Mouse (Mus musculus): ENCODE data around the gene Msantd2. TPM values are rescaled to one million over a fixed set of nuclear protein-coding genes. Genes with fewer than 3 reads are reported as not detected.

Msantd2 gene
- polyA plus RNA-seq, 1 experiment from 2014 or later = 35.7 TPM

DNA sequence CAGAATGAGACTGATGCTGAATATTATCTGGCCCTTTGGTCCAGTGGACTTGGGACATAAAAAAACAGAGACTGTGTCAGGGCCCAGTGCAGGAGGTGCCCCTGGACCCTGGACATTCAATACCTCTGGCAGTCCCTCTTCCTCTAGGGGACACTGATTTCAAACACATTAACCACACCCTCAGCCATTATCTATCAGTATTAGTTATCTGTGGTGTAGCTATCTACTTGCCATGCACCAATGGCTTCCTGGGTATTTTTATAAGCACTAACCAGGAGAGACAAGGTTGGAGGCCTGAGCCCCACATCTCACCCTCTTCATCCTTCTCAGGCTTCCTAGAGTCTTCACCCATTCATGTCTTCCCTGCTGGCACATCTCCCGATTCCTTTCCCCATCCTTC is 61.3 kb downstream of the Msantd2 start:
- ATAC-seq (ENCODE audit: insufficient read depth) = no peak

DNA sequence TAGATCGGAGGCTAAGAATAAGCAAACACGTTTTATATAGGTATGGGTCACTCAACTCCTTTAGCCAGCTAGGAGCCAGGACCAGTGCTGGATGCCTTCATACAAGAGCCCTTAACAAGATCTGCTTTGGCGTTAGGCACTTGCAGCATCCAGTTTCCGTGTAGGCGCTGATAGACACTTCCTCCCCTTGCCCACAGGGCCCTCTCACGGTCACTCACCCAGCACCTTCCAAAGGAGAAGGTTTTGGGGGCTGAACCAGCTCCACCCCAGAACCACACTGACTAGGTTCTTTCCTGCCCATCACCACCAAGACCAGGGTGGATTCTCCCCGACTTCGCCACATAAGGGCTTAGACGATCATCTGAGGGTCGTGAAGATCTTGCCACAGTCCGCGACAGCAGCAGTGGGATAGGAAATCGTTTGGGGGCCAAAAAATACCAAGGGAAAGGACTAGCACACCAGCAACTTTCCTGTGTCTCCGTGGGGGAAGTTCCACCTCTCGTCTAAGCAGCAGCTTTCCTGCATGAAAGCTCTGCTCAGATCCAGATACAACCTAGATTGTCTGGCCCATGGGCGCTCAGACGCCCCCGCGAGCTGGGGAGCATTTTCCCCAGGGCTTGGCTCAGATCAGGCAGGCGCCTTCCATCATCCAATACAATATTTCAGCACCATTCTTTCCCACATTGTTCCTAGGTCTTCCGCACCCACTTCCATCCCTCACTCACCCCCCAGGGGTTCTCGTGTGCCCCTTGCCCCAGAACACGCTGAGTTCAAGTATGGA is 62.8 kb downstream of the Msantd2 start:
- DNase-seq (no peak), ATAC-seq (ENCODE audit: insufficient read depth) (no peak; the same call in 1 of the 2 replicates)
- H3K9me3 ChIP-seq (ENCODE audit: low read depth, low read length) = no peaks in the 10 kb centered on the region
- no peak overlapping the region for H3K27ac ChIP-seq (ENCODE audit: low read depth)
- peaks cover 19% of the 10 kb centered on the region for H3K27me3 ChIP-seq (ENCODE audit: insufficient read depth, low read length)
- peak overlapping the region; percentile 30 for H3K9ac ChIP-seq
- H3K36me3 ChIP-seq (ENCODE audit: insufficient read depth) = no peaks in the 10 kb centered on the region
- H3K4me3 ChIP-seq (ENCODE audit: low read depth, low read length) = peak overlapping the region; percentile 42
- H3K4me2 ChIP-seq = peak overlapping the region; percentile 78
- TF ChIP-seq CTCF (IDR thresholded peaks at IDR 0.05; ENCODE audit: low read depth) = no peak
- 1% methylated on average over 23 of the region's 23 CpGs for WGBS
- H3K4me1 ChIP-seq (ENCODE audit: insufficient read depth) = peaks cover 5% of the 10 kb centered on the region; the same call in 1 of the 2 replicates

More for the DNA sequence above, 61.3 kb downstream of the Msantd2 start:
- 50% methylated on average over 1 of the region's 1 CpGs for WGBS
- H3K9ac ChIP-seq = no peak overlapping the region
- no peak for DNase-seq
- no peaks in the 10 kb centered on the region for H3K9me3 ChIP-seq (ENCODE audit: low read depth, low read length)
- no peak overlapping the region for H3K4me3 ChIP-seq (ENCODE audit: low read depth, low read length)
- H3K4me2 ChIP-seq = no peak overlapping the region
- H3K27me3 ChIP-seq (ENCODE audit: insufficient read depth, low read length) = peaks cover 31% of the 10 kb centered on the region
- no peak overlapping the region for H3K27ac ChIP-seq (ENCODE audit: low read depth)
- no peaks in the 10 kb centered on the region for H3K36me3 ChIP-seq (ENCODE audit: insufficient read depth)
- TF ChIP-seq CTCF (IDR thresholded peaks at IDR 0.05; ENCODE audit: low read depth) = no peak
- H3K4me1 ChIP-seq (ENCODE audit: insufficient read depth) = peaks cover 5% of the 10 kb centered on the region; the same call in 1 of the 2 replicates

DNA sequence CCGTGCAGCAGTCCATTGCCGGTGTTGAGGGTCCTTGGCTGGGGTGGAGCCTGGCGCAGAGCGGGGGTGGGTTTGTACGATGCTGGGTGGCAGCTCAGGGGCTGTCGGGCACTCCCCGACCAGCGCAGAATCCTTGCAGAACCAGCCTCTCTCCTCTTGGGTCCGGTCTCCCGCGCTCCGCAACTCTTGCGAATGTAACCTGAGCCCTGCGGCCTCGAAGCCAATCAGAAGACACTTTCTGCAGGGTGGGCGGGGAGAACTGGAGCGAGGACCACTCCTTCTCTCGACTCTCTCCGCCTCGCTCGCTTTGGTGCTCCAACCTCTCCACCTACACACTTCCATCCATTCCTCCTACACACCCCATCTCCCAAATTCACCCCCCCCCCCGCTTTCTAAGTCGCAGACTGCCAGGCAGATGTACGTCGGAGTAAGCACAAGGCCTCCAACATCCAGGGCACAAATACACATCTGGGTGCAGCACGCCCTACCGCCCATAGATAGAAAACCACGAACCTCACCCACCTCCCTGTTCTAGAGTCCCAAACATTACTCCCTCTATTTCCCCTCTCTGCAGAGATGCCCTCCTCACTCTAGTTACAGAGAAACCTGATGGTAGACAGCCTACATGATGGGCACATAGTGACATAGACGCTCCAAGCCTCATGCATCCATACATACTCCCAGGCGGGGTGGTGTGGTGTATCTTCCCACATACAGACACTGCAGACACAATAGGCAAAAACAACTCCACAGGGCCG is 63.6 kb downstream of the Msantd2 start, which contains the start of gene Nrgn:
Nrgn (minus strand) TSS at position 369 of the 758 bp plus-strand sequence.
- ATAC-seq (ENCODE audit: insufficient read depth) (peak; percentile 98), DNase-seq (peak; percentile 95)
- peaks cover 5% of the 10 kb centered on the region; the same call in 1 of the 2 replicates for H3K4me1 ChIP-seq (ENCODE audit: insufficient read depth)
- no peak within 1 kb of the TSS for H3K27ac ChIP-seq (ENCODE audit: low read depth)
- peaks cover 19% of the 10 kb centered on the region for H3K27me3 ChIP-seq (ENCODE audit: insufficient read depth, low read length)
- WGBS = 5% methylated on average over 31 of the region's 31 CpGs
- H3K4me3 ChIP-seq (ENCODE audit: low read depth, low read length) = peak within 1 kb of the TSS; percentile 42
- no peak for TF ChIP-seq CTCF (IDR thresholded peaks at IDR 0.05; ENCODE audit: low read depth)
- peak within 1 kb of the TSS; percentile 30 for H3K9ac ChIP-seq
- no peaks in the 10 kb centered on the region for H3K9me3 ChIP-seq (ENCODE audit: low read depth, low read length)
- H3K4me2 ChIP-seq = peak within 1 kb of the TSS; percentile 78
- no peaks in the 10 kb centered on the region for H3K36me3 ChIP-seq (ENCODE audit: insufficient read depth)

GRCm38 (mm10) chr9:37554279-37554678 is 65.2 kb downstream of the Msantd2 start:
- DNase-seq (no peak), ATAC-seq (ENCODE audit: insufficient read depth) (no peak)
- Histone ChIP-seq H3K36me3 (ENCODE audit: insufficient read depth) (no peaks in the 10 kb centered on the region), H3K27ac (ENCODE audit: low read depth) (no peak overlapping the region), H3K27me3 (ENCODE audit: insufficient read depth, low read length) (peaks cover 19% of the 10 kb centered on the region), H3K4me3 (ENCODE audit: low read depth, low read length) (no peak overlapping the region), H3K9me3 (ENCODE audit: low read depth, low read length) (no peaks in the 10 kb centered on the region), H3K4me1 (ENCODE audit: insufficient read depth) (peaks cover 5% of the 10 kb centered on the region; the same call in 1 of the 2 replicates), H3K4me2 (no peak overlapping the region), H3K9ac (no peak overlapping the region)
- WGBS = 79% methylated on average over 1 of the region's 1 CpGs
- TF ChIP-seq CTCF (IDR thresholded peaks at IDR 0.05; ENCODE audit: low read depth) = no peak

- ATAC-seq (ENCODE audit: insufficient read depth) = no peak
- H3K4me3 ChIP-seq (ENCODE audit: low read depth, low read length) = no peak within 1 kb of the TSS
- H3K4me1 ChIP-seq (ENCODE audit: insufficient read depth) = peaks cover 5% of the 10 kb centered on the region; the same call in 1 of the 2 replicates
- no peak within 1 kb of the TSS for H3K4me2 ChIP-seq
- DNase-seq = no peak
- no peak for TF ChIP-seq CTCF (IDR thresholded peaks at IDR 0.05; ENCODE audit: low read depth)
- H3K36me3 ChIP-seq (ENCODE audit: insufficient read depth) = no peaks in the 10 kb centered on the region
- no peak within 1 kb of the TSS for H3K9ac ChIP-seq
- peaks cover 19% of the 10 kb centered on the region for H3K27me3 ChIP-seq (ENCODE audit: insufficient read depth, low read length)
- 23% methylated on average over 7 of the region's 7 CpGs for WGBS
- no peak within 1 kb of the TSS for H3K27ac ChIP-seq (ENCODE audit: low read depth)
- H3K9me3 ChIP-seq (ENCODE audit: low read depth, low read length) = no peaks in the 10 kb centered on the region
Measured at GRCm38 (mm10) chr9:37554838-37555748, 66.0 kb downstream of the Msantd2 start, which contains the start of gene Siae. Gene Siae (plus strand): TSS chr9:37555698.

DNA sequence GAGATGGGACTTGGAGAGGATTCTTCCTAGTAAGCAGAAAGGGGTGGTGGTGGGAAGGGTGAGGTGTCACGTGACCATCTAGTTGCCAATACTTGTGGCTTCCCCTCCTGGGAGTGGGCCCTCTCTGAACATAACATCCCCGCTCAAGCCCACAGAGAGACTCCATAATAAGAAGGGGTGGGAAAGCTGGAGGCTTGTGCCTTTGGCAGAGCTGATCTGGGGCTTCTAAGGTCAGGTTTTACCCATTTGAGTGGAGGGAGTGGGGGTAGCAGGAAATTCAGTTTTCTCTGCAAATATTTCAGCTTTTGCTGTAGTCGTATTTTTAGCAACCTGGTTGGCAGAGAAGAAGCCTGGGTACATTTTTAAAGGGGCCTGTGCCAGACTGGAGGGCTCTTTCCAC is 67.2 kb downstream of the Msantd2 start:
- Histone ChIP-seq H3K27ac (ENCODE audit: low read depth) (no peak overlapping the region), H3K9me3 (ENCODE audit: low read depth, low read length) (no peaks in the 10 kb centered on the region), H3K36me3 (ENCODE audit: insufficient read depth) (no peaks in the 10 kb centered on the region), H3K27me3 (ENCODE audit: insufficient read depth, low read length) (peaks cover 7% of the 10 kb centered on the region), H3K9ac (no peak overlapping the region), H3K4me3 (ENCODE audit: low read depth, low read length) (no peak overlapping the region), H3K4me1 (ENCODE audit: insufficient read depth) (peaks cover 5% of the 10 kb centered on the region; the same call in 1 of the 2 replicates), H3K4me2 (no peak overlapping the region)
- no peak for TF ChIP-seq CTCF (IDR thresholded peaks at IDR 0.05; ENCODE audit: low read depth)
- WGBS = 64% methylated on average over 3 of the region's 3 CpGs
- DNase-seq = no peak
- no peak for ATAC-seq (ENCODE audit: insufficient read depth)

Data from lung, embryonic 14.5 days (tissue).